Mouse (Mus musculus): Measurements from ENCODE around the gene Gzmk. TPM values are rescaled to one million over a fixed set of nuclear protein-coding genes. Genes with fewer than 3 reads are reported as not detected.
A peak's percentile ranks its signal among the peaks of the same experiment; 100 is the strongest.
"Not testable (repeated sequence)": the region's sequence is repeated elsewhere in the genome, so short reads cannot be mapped to it uniquely, and the experiment has no call there.

Gzmk gene
- total and polyA plus RNA-seq, 2 experiments from 2014 or later, result not detected

GRCm38 (mm10) chr13:113265257-113265656 is 39.5 kb upstream of the Gzmk start:
- DNase-seq (ENCODE audit: low spot score) (peak; percentile 30), ATAC-seq (ENCODE audit: insufficient read depth, low read depth) (no peak)
- TF ChIP-seq EP300 (IDR thresholded peaks at IDR 0.05; ENCODE audit: low read depth) (no peak), CTCF (IDR thresholded peaks at IDR 0.05; ENCODE audit: low read depth) (peak; percentile 68)
- 0 out of 2 replicates have a peak, but pooled peaks cover 5% of the 10 kb centered on the region for H3K27me3 ChIP-seq (ENCODE audit: control insufficient read depth, insufficient read depth, low read length)
- no peak overlapping the region for H3K27ac ChIP-seq (ENCODE audit: low read depth)
- no peaks in the 10 kb centered on the region for H3K9me3 ChIP-seq (replicated peaks; ENCODE audit: control insufficient read depth, low read length)
- no peak overlapping the region for H3K4me3 ChIP-seq (ENCODE audit: low read depth, low read length)
- 16% methylated on average over 13 of the region's 13 CpGs for WGBS
- no peak overlapping the region for H3K4me2 ChIP-seq (ENCODE audit: low read depth, low read length)
- H3K4me1 ChIP-seq (ENCODE audit: control insufficient read depth, insufficient read depth), result no peaks in the 10 kb centered on the region
- no peak overlapping the region for H3K9ac ChIP-seq (replicated peaks; ENCODE audit: low read depth, low read length)
- H3K36me3 ChIP-seq (replicated peaks; ENCODE audit: control insufficient read depth, insufficient read depth, low read length), result no peaks in the 10 kb centered on the region

GRCm38 (mm10) chr13:113262822-113263221 is 37.1 kb upstream of the Gzmk start:
- ATAC-seq (ENCODE audit: insufficient read depth, low read depth) (no peak), DNase-seq (ENCODE audit: low spot score) (no peak)
- H3K4me1 ChIP-seq (ENCODE audit: control insufficient read depth, insufficient read depth), result no peaks in the 10 kb centered on the region
- H3K27ac ChIP-seq (ENCODE audit: low read depth), result no peak overlapping the region
- H3K4me3 ChIP-seq (ENCODE audit: low read depth, low read length), result no peak overlapping the region
- H3K27me3 ChIP-seq (ENCODE audit: control insufficient read depth, insufficient read depth, low read length), result 0 out of 2 replicates have a peak, but pooled peaks cover 5% of the 10 kb centered on the region
- TF ChIP-seq CTCF (IDR thresholded peaks at IDR 0.05; ENCODE audit: low read depth), result no peak
- no peak for TF ChIP-seq EP300 (IDR thresholded peaks at IDR 0.05; ENCODE audit: low read depth)
- 51% methylated on average over 12 of the region's 12 CpGs for WGBS
- H3K9ac ChIP-seq (replicated peaks; ENCODE audit: low read depth, low read length), result no peak overlapping the region
- no peaks in the 10 kb centered on the region for H3K9me3 ChIP-seq (replicated peaks; ENCODE audit: control insufficient read depth, low read length)
- no peaks in the 10 kb centered on the region for H3K36me3 ChIP-seq (replicated peaks; ENCODE audit: control insufficient read depth, insufficient read depth, low read length)
- H3K4me2 ChIP-seq (ENCODE audit: low read depth, low read length), result 0 out of 2 replicates have a peak overlapping the region, but pooled peaks have one; percentile 14

- DNase-seq (ENCODE audit: low spot score) (no peak), ATAC-seq (ENCODE audit: insufficient read depth, low read depth) (no peak)
- TF ChIP-seq EP300 (IDR thresholded peaks at IDR 0.05; ENCODE audit: low read depth), result no peak
- no peak for TF ChIP-seq CTCF (IDR thresholded peaks at IDR 0.05; ENCODE audit: low read depth)
- H3K9ac ChIP-seq (replicated peaks; ENCODE audit: low read depth, low read length), result no peak overlapping the region
- WGBS, result 80% methylated on average over 5 of the region's 5 CpGs
- no peak overlapping the region for H3K27ac ChIP-seq (ENCODE audit: low read depth)
- no peak overlapping the region for H3K4me3 ChIP-seq (ENCODE audit: low read depth, low read length)
- H3K9me3 ChIP-seq (replicated peaks; ENCODE audit: control insufficient read depth, low read length), result no peaks in the 10 kb centered on the region
- H3K27me3 ChIP-seq (ENCODE audit: control insufficient read depth, insufficient read depth, low read length), result no peaks in the 10 kb centered on the region
- H3K36me3 ChIP-seq (replicated peaks; ENCODE audit: control insufficient read depth, insufficient read depth, low read length), result no peaks in the 10 kb centered on the region
- H3K4me1 ChIP-seq (ENCODE audit: control insufficient read depth, insufficient read depth), result no peaks in the 10 kb centered on the region
- no peak overlapping the region for H3K4me2 ChIP-seq (ENCODE audit: low read depth, low read length)
These were observed 33.5 kb upstream of the Gzmk start for GRCm38 (mm10) chr13:113259237-113259636.

GRCm38 (mm10) chr13:113257190-113257589 is 31.5 kb upstream of the Gzmk start:
- ATAC-seq (ENCODE audit: insufficient read depth, low read depth), result no peak
- WGBS, result 48% methylated on average over 5 of the region's 5 CpGs
- no peak overlapping the region for H3K27ac ChIP-seq (ENCODE audit: low read depth)

GRCm38 (mm10) chr13:113256766-113257165 is 31.1 kb upstream of the Gzmk start:
- no peak for TF ChIP-seq CTCF (IDR thresholded peaks at IDR 0.05; ENCODE audit: low read depth)
- no peak for TF ChIP-seq EP300 (IDR thresholded peaks at IDR 0.05; ENCODE audit: low read depth)
- H3K4me3 ChIP-seq (ENCODE audit: low read depth, low read length), result no peak overlapping the region
- no peaks in the 10 kb centered on the region for H3K4me1 ChIP-seq (ENCODE audit: control insufficient read depth, insufficient read depth)
- no peaks in the 10 kb centered on the region for H3K36me3 ChIP-seq (replicated peaks; ENCODE audit: control insufficient read depth, insufficient read depth, low read length)
- DNase-seq (ENCODE audit: low spot score) (no peak), ATAC-seq (ENCODE audit: insufficient read depth, low read depth) (no peak)
- H3K9me3 ChIP-seq (replicated peaks; ENCODE audit: control insufficient read depth, low read length), result no peaks in the 10 kb centered on the region
- no peak overlapping the region for H3K9ac ChIP-seq (replicated peaks; ENCODE audit: low read depth, low read length)
- no peak overlapping the region for H3K4me2 ChIP-seq (ENCODE audit: low read depth, low read length)
- H3K27ac ChIP-seq (ENCODE audit: low read depth), result no peak overlapping the region
- WGBS, result 59% methylated on average over 2 of the region's 2 CpGs
- H3K27me3 ChIP-seq (ENCODE audit: control insufficient read depth, insufficient read depth, low read length), result no peaks in the 10 kb centered on the region

More at GRCm38 (mm10) chr13:113257190-113257589, 31.5 kb upstream of the Gzmk start:
- no peak overlapping the region for H3K4me2 ChIP-seq (ENCODE audit: low read depth, low read length)
- no peak overlapping the region for H3K4me3 ChIP-seq (ENCODE audit: low read depth, low read length)
- TF ChIP-seq EP300 (IDR thresholded peaks at IDR 0.05; ENCODE audit: low read depth), result no peak
- TF ChIP-seq CTCF (IDR thresholded peaks at IDR 0.05; ENCODE audit: low read depth), result peak; percentile 43
- no peak for DNase-seq (ENCODE audit: low spot score)
- H3K9ac ChIP-seq (replicated peaks; ENCODE audit: low read depth, low read length), result no peak overlapping the region
- H3K36me3 ChIP-seq (replicated peaks; ENCODE audit: control insufficient read depth, insufficient read depth, low read length), result no peaks in the 10 kb centered on the region
- H3K27me3 ChIP-seq (ENCODE audit: control insufficient read depth, insufficient read depth, low read length), result no peaks in the 10 kb centered on the region
- no peaks in the 10 kb centered on the region for H3K9me3 ChIP-seq (replicated peaks; ENCODE audit: control insufficient read depth, low read length)
- H3K4me1 ChIP-seq (ENCODE audit: control insufficient read depth, insufficient read depth), result no peaks in the 10 kb centered on the region

GRCm38 (mm10) chr13:113252580-113252979 is 26.9 kb upstream of the Gzmk start:
- WGBS, result 85% methylated on average over 7 of the region's 7 CpGs
- DNase-seq (ENCODE audit: low spot score); H3K4me2 ChIP-seq (ENCODE audit: low read depth, low read length); ATAC-seq (ENCODE audit: insufficient read depth, low read depth); H3K9me3 ChIP-seq (replicated peaks; ENCODE audit: control insufficient read depth, low read length); H3K4me1 ChIP-seq (ENCODE audit: control insufficient read depth, insufficient read depth); H3K27ac ChIP-seq (ENCODE audit: low read depth); H3K9ac ChIP-seq (replicated peaks; ENCODE audit: low read depth, low read length); H3K27me3 ChIP-seq (ENCODE audit: control insufficient read depth, insufficient read depth, low read length); H3K4me3 ChIP-seq (ENCODE audit: low read depth, low read length); H3K36me3 ChIP-seq (replicated peaks; ENCODE audit: control insufficient read depth, insufficient read depth, low read length): not testable (repeated sequence)

Data from heart, postnatal 0 days (tissue).